ENCODE assay signal across 15 mouse cellular contexts in the genomic region with DNA sequence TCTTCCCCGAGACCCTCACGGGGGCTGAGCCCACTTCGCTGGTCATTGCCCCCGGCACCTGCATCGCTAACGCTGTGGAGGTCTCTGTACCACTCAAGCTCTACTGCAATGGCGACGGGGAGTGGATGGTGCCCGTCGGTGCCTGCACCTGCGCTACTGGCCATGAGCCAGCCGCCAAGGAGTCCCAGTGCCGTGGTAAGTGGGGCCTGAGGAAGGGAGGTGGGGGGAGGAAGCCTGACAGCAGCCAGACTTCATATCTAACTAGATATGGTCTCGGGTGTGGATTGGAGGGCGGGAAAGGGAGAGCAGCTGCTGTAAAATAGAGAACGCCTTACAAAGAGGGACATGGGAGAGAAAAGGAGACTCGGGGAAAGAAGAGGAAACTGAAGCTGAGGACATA. TPM values are rescaled to one million over a fixed set of nuclear protein-coding genes. Genes with fewer than 3 reads are reported as not detected.
A peak's percentile ranks its signal among the peaks of the same experiment; 100 is the strongest.
DNase-seq lines count a peak whose midpoint lies in the region; ATAC-seq and TF ChIP-seq lines count a peak whose summit lies in the region.
"Had no signal": no experiment of that assay in that cellular context is flagged by ENCODE, and none has a peak within 500 bp of the region (broad histone marks: within the 10 kb centered on the region; RNA-seq: fewer than 3 reads in every experiment).

No protein-coding gene starts in this region.

- H3K9me3 ChIP-seq in hindbrain, embryonic 12.5 days (replicated peaks) = no peaks in the 10 kb centered on the region
- H3K9me3 ChIP-seq in hindbrain, embryonic 11.5 days (ENCODE audit: control insufficient read depth, low read length) = no peaks in the 10 kb centered on the region
- no peaks in the 10 kb centered on the region for H3K9me3 ChIP-seq in embryonic facial prominence, embryonic 10.5 days
- no peaks in the 10 kb centered on the region for H3K9me3 ChIP-seq in limb, embryonic 13.5 days

- H3K36me3 ChIP-seq in hindbrain, embryonic 12.5 days = peaks cover 48% of the 10 kb centered on the region
- peaks cover 6% of the 10 kb centered on the region; the same call in 1 of the 2 replicates for H3K36me3 ChIP-seq in hindbrain, embryonic 11.5 days (ENCODE audit: control insufficient read depth, insufficient read depth, low read length)
- H3K36me3 ChIP-seq in embryonic facial prominence, embryonic 10.5 days (replicated peaks) = peaks cover 75% of the 10 kb centered on the region
- peaks cover 72% of the 10 kb centered on the region for H3K36me3 ChIP-seq in limb, embryonic 13.5 days

- no peak for ATAC-seq in hindbrain, embryonic 12.5 days (ENCODE audit: low FRiP score)
- ATAC-seq in hindbrain, embryonic 11.5 days (ENCODE audit: low FRiP score) = no peak
- no peak for ATAC-seq in limb, embryonic 13.5 days (ENCODE audit: low FRiP score, low read depth)
- ATAC-seq: hindbrain, postnatal 0 days; midbrain, embryonic 16.5 days had no signal

- 0 out of 2 replicates have a peak overlapping the region, but pooled peaks have one; percentile 0 for H3K9ac ChIP-seq in hindbrain, embryonic 12.5 days
- no peak overlapping the region for H3K9ac ChIP-seq in hindbrain, embryonic 11.5 days (ENCODE audit: low read depth, low read length)
- no peak overlapping the region for H3K9ac ChIP-seq in limb, embryonic 13.5 days

- 51% methylated on average over 17 of the region's 17 CpGs for WGBS in cerebellum, adult 2 months
- WGBS in hindbrain, embryonic 12.5 days = 87% methylated on average over 17 of the region's 17 CpGs
- 94% methylated on average over 17 of the region's 17 CpGs for WGBS in hindbrain, embryonic 11.5 days
- 89% methylated on average over 17 of the region's 17 CpGs for WGBS in embryonic facial prominence, embryonic 10.5 days
- 75% methylated on average over 17 of the region's 17 CpGs for WGBS in limb, embryonic 13.5 days

- H3K27ac ChIP-seq in cerebellum, adult 2 months (ENCODE audit: insufficient read depth, low read length) = no peak overlapping the region
- no peak overlapping the region for H3K27ac ChIP-seq in hindbrain, embryonic 12.5 days
- H3K27ac ChIP-seq in hindbrain, embryonic 11.5 days (ENCODE audit: low read depth, low read length) = no peak overlapping the region
- H3K27ac ChIP-seq in embryonic facial prominence, embryonic 10.5 days (replicated peaks) = peak overlapping the region; percentile 30; the same call in 1 of the 2 replicates
- peak overlapping the region; percentile 3; the same call in 1 of the 2 replicates for H3K27ac ChIP-seq in limb, embryonic 13.5 days
- H3K27ac ChIP-seq: hindbrain, postnatal 0 days; kidney, postnatal 0 days had no signal

- peaks cover 5% of the 10 kb centered on the region; the same call in 1 of the 2 replicates for H3K4me1 ChIP-seq in cerebellum, adult 2 months (ENCODE audit: control insufficient read depth, insufficient read depth, low read length)
- peaks cover 57% of the 10 kb centered on the region for H3K4me1 ChIP-seq in hindbrain, embryonic 12.5 days
- peaks cover 20% of the 10 kb centered on the region for H3K4me1 ChIP-seq in hindbrain, embryonic 11.5 days (replicated peaks; ENCODE audit: control insufficient read depth, insufficient read depth, low read length)
- peaks cover 71% of the 10 kb centered on the region for H3K4me1 ChIP-seq in embryonic facial prominence, embryonic 10.5 days
- H3K4me1 ChIP-seq in limb, embryonic 13.5 days = peaks cover 64% of the 10 kb centered on the region

- no peak overlapping the region for H3K4me2 ChIP-seq in hindbrain, embryonic 12.5 days (replicated peaks)
- no peak overlapping the region for H3K4me2 ChIP-seq in hindbrain, embryonic 11.5 days (replicated peaks; ENCODE audit: low read depth, low read length)
- peak overlapping the region; percentile 29; the same call in 1 of the 2 replicates for H3K4me2 ChIP-seq in limb, embryonic 13.5 days (replicated peaks)

- intact Hi-C loops in gastrocnemius, postnatal 36 days (cut with DNase I) = no loop called here

- no peak for TF ChIP-seq CTCF in cerebellum, adult 2 months (IDR thresholded peaks at IDR 0.05; ENCODE audit: borderline replicate concordance, insufficient read depth, low read depth, low read length)

- DNase-seq in cerebellum, postnatal 14 days = peak; percentile 48 to 54
- DNase-seq in cerebellum, adult 2 months = no peak
- no peak for DNase-seq in hindbrain, embryonic 11.5 days (ENCODE audit: low spot score)
- DNase-seq in embryonic facial prominence, embryonic 10.5 days (ENCODE audit: low spot score) = no peak
- DNase-seq in gastrocnemius, postnatal 36 days = no peak
- no peak for DNase-seq in urinary bladder, postnatal 10 days (ENCODE audit: low spot score)
- DNase-seq: adrenal gland, adult 2 months; liver had no signal

- H3K4me3 ChIP-seq in cerebellum, adult 2 months (replicated peaks; ENCODE audit: insufficient read depth, low read depth, low read length) = no peak overlapping the region
- no peak overlapping the region for H3K4me3 ChIP-seq in hindbrain, embryonic 12.5 days
- no peak overlapping the region for H3K4me3 ChIP-seq in hindbrain, embryonic 11.5 days (ENCODE audit: low read depth, low read length)
- H3K4me3 ChIP-seq in embryonic facial prominence, embryonic 10.5 days = no peak overlapping the region
- H3K4me3 ChIP-seq in limb, embryonic 13.5 days = no peak overlapping the region
- H3K4me3 ChIP-seq: erythroblast, embryonic 14.5 days had no signal

- TF ChIP-seq POLR2A in cerebellum, adult 2 months (IDR thresholded peaks at IDR 0.05; ENCODE audit: borderline replicate concordance, insufficient read depth, low read length) = no peak

- no peaks in the 10 kb centered on the region for H3K27me3 ChIP-seq in cerebellum, adult 2 months (ENCODE audit: control insufficient read depth, insufficient read depth, low read length)
- H3K27me3 ChIP-seq in hindbrain, embryonic 12.5 days = no peaks in the 10 kb centered on the region
- 0 out of 2 replicates have a peak, but pooled peaks cover 2% of the 10 kb centered on the region for H3K27me3 ChIP-seq in hindbrain, embryonic 11.5 days (ENCODE audit: control insufficient read depth, insufficient read depth, low read length)
- no peaks in the 10 kb centered on the region for H3K27me3 ChIP-seq in embryonic facial prominence, embryonic 10.5 days (replicated peaks; ENCODE audit: low read depth, poor library complexity, severe bottlenecking)
- no peaks in the 10 kb centered on the region for H3K27me3 ChIP-seq in limb, embryonic 13.5 days

RNA-seq across cellular contexts. Expression of gene Ephb3, which starts 10.2 kb away (rescaled TPM):
- 3.7 and 4.8 TPM in 2 replicates for polyA plus RNA-seq in cerebellum, adult 2 months (2012; rRNA removed)
- 29.1 and 30.2 TPM in 2 replicates for polyA plus RNA-seq in hindbrain, embryonic 12.5 days (2016; fragmentation: Nextera tagmentation; extraction: Ambion mirVana)
- polyA plus RNA-seq in hindbrain, embryonic 11.5 days (2014; fragmentation: Nextera tagmentation; extraction: Ambion mirVana) = 10.3 and 11.2 TPM in 2 replicates
- 32.0 and 38.6 TPM in 2 replicates for polyA plus RNA-seq in embryonic facial prominence, embryonic 10.5 days (2016; fragmentation: Nextera tagmentation; extraction: Ambion mirVana)
- 47.9 and 48.7 TPM in 2 replicates for polyA plus RNA-seq in limb, embryonic 13.5 days (2015; fragmentation: Nextera tagmentation; extraction: Ambion mirVana)
- total RNA-seq in gastrocnemius, postnatal 36 days (2021) = 1 to 10 TPM in 1 of 2 experiments, under 1 TPM in 1; 0.84 to 1.4 TPM
- total RNA-seq: common myeloid progenitor, adult 5-6 weeks had no signal
- polyA plus RNA-seq: erythroblast, embryonic 14.5 days had no signal

Comparison
In these comparisons a context has a peak if more than half of its experiments do, and no peak if none do; other contexts are left out.
1. DNase-seq: peak in cerebellum, postnatal 14 days (2 of 2); none in cerebellum, adult 2 months (0 of 2), hindbrain, embryonic 11.5 days (single experiment), embryonic facial prominence, embryonic 10.5 days (single experiment), gastrocnemius, postnatal 36 days (0 of 2) and urinary bladder, postnatal 10 days (single experiment).
2. H3K27ac ChIP-seq: peak in embryonic facial prominence, embryonic 10.5 days (single experiment) and limb, embryonic 13.5 days (single experiment); none in cerebellum, adult 2 months (single experiment), hindbrain, embryonic 12.5 days (single experiment) and hindbrain, embryonic 11.5 days (single experiment).